Mouse (Mus musculus): Measurements from ENCODE around the gene Pitpnm2. TPM values are rescaled to one million over a fixed set of nuclear protein-coding genes. Genes with fewer than 3 reads are reported as not detected.

Pitpnm2 gene
- polyA plus RNA-seq, 1 experiment from 2014 or later, result 9.8 TPM

DNA sequence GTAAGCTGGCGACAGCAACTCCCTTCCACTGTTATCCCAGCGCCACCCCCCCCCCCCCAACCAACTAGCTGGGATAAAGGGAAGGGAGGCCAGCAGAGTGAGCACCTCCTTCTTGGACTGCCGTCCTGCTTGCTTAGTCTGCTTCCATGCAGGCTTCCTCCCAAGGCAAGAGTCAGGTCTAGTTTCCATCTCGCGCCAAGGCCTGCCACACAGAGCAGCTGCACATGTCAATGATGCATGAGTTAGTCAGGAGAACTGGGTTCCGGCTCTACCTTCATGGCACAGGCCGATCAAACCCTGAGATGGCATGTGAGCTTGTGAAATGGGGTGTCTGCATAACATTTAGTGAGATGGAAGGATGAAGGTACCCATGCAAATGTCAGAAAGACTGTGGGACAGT, 66.9 kb downstream of the Pitpnm2 start:
- H3K4me1 ChIP-seq (ENCODE audit: insufficient read depth), result peaks cover 15% of the 10 kb centered on the region; the same call in 1 of the 2 replicates
- DNase-seq (no peak), ATAC-seq (ENCODE audit: insufficient read depth) (no peak)
- no peak overlapping the region for H3K9ac ChIP-seq
- no peak overlapping the region for H3K4me2 ChIP-seq
- H3K27ac ChIP-seq (ENCODE audit: low read depth), result no peak overlapping the region
- 76% methylated on average over 7 of the region's 7 CpGs for WGBS
- no peaks in the 10 kb centered on the region for H3K36me3 ChIP-seq (ENCODE audit: insufficient read depth)
- no peak overlapping the region for H3K4me3 ChIP-seq (ENCODE audit: low read depth, low read length)
- H3K9me3 ChIP-seq (ENCODE audit: low read depth, low read length), result no peaks in the 10 kb centered on the region
- TF ChIP-seq CTCF (IDR thresholded peaks at IDR 0.05; ENCODE audit: low read depth), result no peak
- H3K27me3 ChIP-seq (ENCODE audit: insufficient read depth, low read length), result no peaks in the 10 kb centered on the region

GRCm38 (mm10) chr5:124182097-124182496, 67.5 kb downstream of the Pitpnm2 start:
- DNase-seq (no peak), ATAC-seq (ENCODE audit: insufficient read depth) (no peak)
- H3K27me3 ChIP-seq (ENCODE audit: insufficient read depth, low read length), result no peaks in the 10 kb centered on the region
- no peak for TF ChIP-seq CTCF (IDR thresholded peaks at IDR 0.05; ENCODE audit: low read depth)
- no peaks in the 10 kb centered on the region for H3K36me3 ChIP-seq (ENCODE audit: insufficient read depth)
- H3K9ac ChIP-seq, result no peak overlapping the region
- H3K27ac ChIP-seq (ENCODE audit: low read depth), result no peak overlapping the region
- WGBS, result 86% methylated on average over 5 of the region's 5 CpGs
- H3K9me3 ChIP-seq (ENCODE audit: low read depth, low read length), result no peaks in the 10 kb centered on the region
- H3K4me3 ChIP-seq (ENCODE audit: low read depth, low read length), result no peak overlapping the region
- peaks cover 11% of the 10 kb centered on the region; the same call in 1 of the 2 replicates for H3K4me1 ChIP-seq (ENCODE audit: insufficient read depth)
- H3K4me2 ChIP-seq, result no peak overlapping the region

DNA sequence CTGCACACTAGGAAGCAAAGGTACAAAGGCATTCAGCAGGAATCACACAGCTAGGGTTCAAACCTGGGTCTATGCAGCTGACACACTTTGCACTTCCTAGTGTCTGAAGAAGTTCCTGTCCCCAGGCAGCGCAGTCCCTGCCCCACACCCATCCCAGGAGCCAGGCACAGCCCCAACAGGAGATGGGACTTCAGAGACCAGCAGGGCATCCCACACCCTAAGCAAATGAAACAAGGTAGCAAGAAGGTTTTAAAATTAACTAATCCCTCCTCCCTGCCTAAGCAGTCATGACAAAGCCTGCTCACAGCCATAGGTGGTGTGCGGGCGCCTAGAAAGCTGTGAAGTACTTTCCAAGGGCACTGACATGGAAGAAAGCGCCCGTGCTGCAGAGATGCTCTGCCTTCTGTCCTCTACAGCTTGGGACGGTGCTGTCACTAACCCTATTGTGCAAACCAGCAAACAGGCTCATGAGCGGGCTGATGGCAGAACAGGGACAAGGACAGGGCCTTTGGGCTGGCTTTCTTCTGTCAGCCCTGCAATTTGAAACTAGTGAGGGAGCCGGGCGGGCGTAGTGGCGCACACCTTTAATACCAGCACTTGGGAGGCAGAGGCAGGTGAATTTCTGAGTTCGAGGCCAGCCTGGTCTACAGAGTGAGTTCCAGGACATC, 68.9 kb downstream of the Pitpnm2 start:
- Histone ChIP-seq H3K4me2 (no peak overlapping the region), H3K4me1 (ENCODE audit: insufficient read depth) (no peaks in the 10 kb centered on the region), H3K27ac (ENCODE audit: low read depth) (no peak overlapping the region), H3K36me3 (ENCODE audit: insufficient read depth) (no peaks in the 10 kb centered on the region), H3K9me3 (ENCODE audit: low read depth, low read length) (no peaks in the 10 kb centered on the region), H3K4me3 (ENCODE audit: low read depth, low read length) (no peak overlapping the region), H3K9ac (no peak overlapping the region), H3K27me3 (ENCODE audit: insufficient read depth, low read length) (no peaks in the 10 kb centered on the region)
- DNase-seq, result no peak
- WGBS, result 69% methylated on average over 12 of the region's 12 CpGs
- no peak for TF ChIP-seq CTCF (IDR thresholded peaks at IDR 0.05; ENCODE audit: low read depth)
- ATAC-seq (ENCODE audit: insufficient read depth), result no peak

DNA sequence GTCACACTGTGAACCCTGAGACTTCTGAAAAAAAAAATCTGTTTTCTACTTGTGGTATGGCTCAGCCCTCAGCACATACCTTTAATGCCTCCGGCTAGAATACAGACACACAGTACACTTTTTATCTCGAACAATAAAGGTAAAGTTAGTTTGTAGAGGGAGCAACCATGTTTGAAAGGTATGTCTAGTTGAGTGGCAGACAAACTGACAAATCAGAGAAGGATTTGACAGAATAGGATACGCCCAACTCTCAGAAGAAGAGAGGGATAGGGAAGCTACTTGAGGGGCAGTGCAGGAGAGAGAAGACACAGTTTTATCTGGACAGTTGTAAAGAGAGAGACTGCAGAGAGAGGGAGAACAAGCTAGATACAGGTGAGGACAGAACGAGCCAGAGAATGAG, 70.1 kb downstream of the Pitpnm2 start:
- no peak for DNase-seq
- no peaks in the 10 kb centered on the region for H3K27me3 ChIP-seq (ENCODE audit: insufficient read depth, low read length)
- H3K27ac ChIP-seq (ENCODE audit: low read depth), result no peak overlapping the region
- no peaks in the 10 kb centered on the region for H3K4me1 ChIP-seq (ENCODE audit: insufficient read depth)
- no peak for TF ChIP-seq CTCF (IDR thresholded peaks at IDR 0.05; ENCODE audit: low read depth)
- H3K4me2 ChIP-seq, result no peak overlapping the region
- H3K36me3 ChIP-seq (ENCODE audit: insufficient read depth), result no peaks in the 10 kb centered on the region
- WGBS, result 82% methylated on average over 4 of the region's 4 CpGs
- no peaks in the 10 kb centered on the region for H3K9me3 ChIP-seq (ENCODE audit: low read depth, low read length)
- H3K9ac ChIP-seq, result no peak overlapping the region
- no peak overlapping the region for H3K4me3 ChIP-seq (ENCODE audit: low read depth, low read length)
- ATAC-seq (ENCODE audit: insufficient read depth), result no peak

DNA sequence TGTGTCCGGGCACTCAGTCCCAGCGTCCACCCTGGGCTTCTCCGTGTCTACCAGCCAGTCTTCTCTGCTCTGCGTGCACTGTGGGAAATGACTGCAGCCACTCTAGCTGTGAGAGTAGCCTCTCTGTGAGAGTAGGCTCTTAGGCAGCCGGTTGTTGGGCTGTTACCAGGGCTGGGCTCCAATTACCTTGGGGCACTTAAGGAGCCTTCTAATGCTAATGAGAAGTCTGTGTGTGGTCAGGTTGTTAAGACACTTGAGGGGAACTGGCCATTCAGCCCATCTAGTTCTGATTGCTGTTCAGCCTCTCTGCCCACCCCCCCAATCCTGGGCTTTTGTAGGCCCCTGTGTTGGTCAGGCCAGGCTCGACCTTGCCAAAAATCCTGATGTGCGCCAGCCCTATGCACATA, 72.8 kb downstream of the Pitpnm2 start:
- Histone ChIP-seq H3K36me3 (ENCODE audit: insufficient read depth) (no peaks in the 10 kb centered on the region), H3K4me3 (ENCODE audit: low read depth, low read length) (no peak overlapping the region), H3K9me3 (ENCODE audit: low read depth, low read length) (no peaks in the 10 kb centered on the region), H3K4me2 (no peak overlapping the region), H3K27ac (ENCODE audit: low read depth) (no peak overlapping the region), H3K27me3 (ENCODE audit: insufficient read depth, low read length) (no peaks in the 10 kb centered on the region), H3K9ac (no peak overlapping the region), H3K4me1 (ENCODE audit: insufficient read depth) (peaks cover 5% of the 10 kb centered on the region; the same call in 1 of the 2 replicates)
- no peak for DNase-seq
- TF ChIP-seq CTCF (IDR thresholded peaks at IDR 0.05; ENCODE audit: low read depth), result no peak
- WGBS, result 43% methylated on average over 7 of the region's 7 CpGs
- ATAC-seq (ENCODE audit: insufficient read depth), result no peak

DNA sequence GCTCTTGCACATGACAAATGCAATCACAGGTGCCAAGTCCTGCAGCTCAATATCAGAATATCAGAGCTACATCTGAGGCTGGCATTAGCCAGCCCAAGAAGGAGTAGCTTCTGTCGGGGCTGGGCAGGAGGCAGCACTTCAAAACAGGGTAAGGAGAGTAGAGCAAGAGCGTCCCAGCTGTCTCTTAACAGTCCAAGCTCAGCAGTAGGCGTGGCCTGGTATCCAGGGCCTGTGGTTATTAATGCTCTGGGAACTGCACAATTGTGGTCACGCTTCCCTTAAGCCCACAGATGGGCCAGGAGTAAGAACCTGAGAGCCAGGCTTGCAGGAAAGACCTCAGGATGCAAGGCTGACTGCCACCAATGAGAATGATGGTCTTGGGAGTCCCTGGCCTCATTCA, 74.4 kb downstream of the Pitpnm2 start:
- Histone ChIP-seq H3K4me3 (ENCODE audit: low read depth, low read length) (no peak overlapping the region), H3K27me3 (ENCODE audit: insufficient read depth, low read length) (no peaks in the 10 kb centered on the region), H3K27ac (ENCODE audit: low read depth) (no peak overlapping the region), H3K9me3 (ENCODE audit: low read depth, low read length) (no peaks in the 10 kb centered on the region), H3K4me1 (ENCODE audit: insufficient read depth) (peaks cover 5% of the 10 kb centered on the region; the same call in 1 of the 2 replicates), H3K4me2 (no peak overlapping the region), H3K9ac (no peak overlapping the region), H3K36me3 (ENCODE audit: insufficient read depth) (no peaks in the 10 kb centered on the region)
- DNase-seq (peak; percentile 35), ATAC-seq (ENCODE audit: insufficient read depth) (no peak)
- no peak for TF ChIP-seq CTCF (IDR thresholded peaks at IDR 0.05; ENCODE audit: low read depth)
- WGBS, result 55% methylated on average over 4 of the region's 4 CpGs

DNA sequence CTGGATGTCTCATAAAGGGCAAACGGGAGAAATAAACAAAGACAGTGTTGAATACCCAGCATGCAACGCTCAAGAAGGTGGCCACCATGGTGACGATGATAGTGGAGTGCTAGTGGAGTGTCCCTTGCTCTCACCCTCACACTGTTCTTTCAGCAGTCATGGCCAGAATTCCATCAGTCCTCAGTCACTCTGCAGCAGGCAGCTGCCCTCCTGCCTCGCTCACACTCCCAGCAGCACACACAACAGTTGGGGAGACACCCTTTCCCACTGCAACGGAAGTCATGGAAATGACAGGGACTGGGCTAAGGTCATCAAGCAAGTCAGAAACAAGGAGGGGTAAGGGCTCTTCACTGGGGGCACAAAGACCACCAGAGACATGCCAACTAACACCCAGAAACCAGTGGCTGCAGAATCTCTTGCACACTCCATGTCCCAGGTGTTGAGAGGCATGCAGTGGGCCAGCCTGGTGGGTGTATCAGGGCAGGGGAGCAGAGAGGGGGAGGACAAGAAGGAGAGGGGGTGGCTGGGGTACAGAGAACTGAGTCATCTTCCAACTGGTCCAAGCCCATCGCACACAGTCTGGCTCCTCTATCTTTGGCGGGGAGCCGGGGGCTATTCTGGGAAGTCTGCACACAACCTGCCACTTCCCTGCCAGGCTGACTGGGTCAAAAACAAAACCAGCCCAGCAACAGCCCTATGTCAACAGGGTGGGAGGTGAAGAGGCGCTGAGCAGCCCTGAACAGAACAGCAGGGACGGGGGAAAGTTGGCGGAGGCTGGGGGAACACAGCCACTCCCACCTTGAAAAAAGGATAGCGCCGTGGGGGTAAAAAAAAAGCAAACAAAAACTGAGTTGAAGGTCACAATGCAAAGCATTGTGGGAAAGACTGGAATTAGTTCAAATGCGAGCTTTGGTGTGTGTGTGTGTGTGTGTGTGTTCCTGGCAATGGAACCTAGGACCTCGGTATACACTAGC, 76.3 kb downstream of the Pitpnm2 start:
- H3K9me3 ChIP-seq (ENCODE audit: low read depth, low read length), result no peaks in the 10 kb centered on the region
- ATAC-seq (ENCODE audit: insufficient read depth) (peak; percentile 65), DNase-seq (peak; percentile 49)
- H3K4me1 ChIP-seq (ENCODE audit: insufficient read depth), result peaks cover 5% of the 10 kb centered on the region; the same call in 1 of the 2 replicates
- H3K4me2 ChIP-seq, result peak overlapping the region; percentile 7; the same call in 1 of the 2 replicates
- H3K4me3 ChIP-seq (ENCODE audit: low read depth, low read length), result no peak overlapping the region
- WGBS, result 48% methylated on average over 15 of the region's 15 CpGs
- no peak overlapping the region for H3K9ac ChIP-seq
- H3K27ac ChIP-seq (ENCODE audit: low read depth), result peak overlapping the region; percentile 24; the same call in 1 of the 2 replicates
- no peaks in the 10 kb centered on the region for H3K27me3 ChIP-seq (ENCODE audit: insufficient read depth, low read length)
- no peak for TF ChIP-seq CTCF (IDR thresholded peaks at IDR 0.05; ENCODE audit: low read depth)
- H3K36me3 ChIP-seq (ENCODE audit: insufficient read depth), result no peaks in the 10 kb centered on the region
